Mouse (Mus musculus): ENCODE results near the gene Vmn2r88.
"Not testable (repeated sequence)": the region's sequence is repeated elsewhere in the genome, so short reads cannot be mapped to it uniquely, and the experiment has no call there.

Gene Vmn2r88

DNA sequence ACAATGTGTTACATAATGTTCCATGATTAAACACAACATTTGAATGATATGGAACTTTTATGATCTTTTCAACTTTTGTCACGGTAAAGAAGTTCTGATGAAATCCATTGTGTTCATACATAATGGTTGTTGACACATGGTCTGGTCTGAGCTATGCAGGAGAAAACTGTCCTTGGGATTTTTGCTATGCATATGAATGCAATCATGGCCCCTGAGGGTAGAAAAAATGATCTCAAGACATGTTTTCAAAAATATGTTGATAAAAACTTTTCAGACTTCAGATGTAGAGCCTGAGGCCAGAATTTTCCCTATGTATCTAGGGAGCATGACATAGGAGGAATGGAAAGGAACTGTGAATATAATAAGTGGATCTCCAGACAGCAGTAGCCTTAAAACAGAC, at the start of gene Vmn2r88:
Gene Vmn2r88, plus strand, starts transcription at position 301 of the 400 bp plus-strand sequence.
- no peak for DNase-seq (ENCODE audit: low read depth)

DNA sequence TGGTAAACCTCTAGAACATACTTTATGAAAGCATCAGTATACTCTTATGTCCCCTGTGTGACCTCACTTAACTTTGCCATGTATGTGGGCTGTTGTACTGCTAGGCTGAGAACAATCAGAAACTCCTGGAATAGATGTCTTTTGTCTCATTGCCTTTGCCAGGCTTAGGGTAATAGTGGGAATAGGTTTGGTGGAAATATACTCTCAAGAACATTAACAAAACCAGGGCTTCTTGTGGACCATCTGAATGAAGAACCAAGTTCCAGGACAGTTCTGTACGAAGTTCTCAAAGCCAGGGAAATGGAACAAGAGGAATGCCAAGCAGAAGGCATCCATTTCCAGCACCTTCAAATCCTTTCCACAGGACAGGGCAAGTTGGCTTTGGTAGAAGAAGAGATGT, 49.2 kb upstream of the Vmn2r88 start, which contains the start of gene Gm7247:
Gene Gm7247, plus strand, starts transcription at position 301 of the 400 bp plus-strand sequence.
- no peak for DNase-seq (ENCODE audit: low read depth)

DNA sequence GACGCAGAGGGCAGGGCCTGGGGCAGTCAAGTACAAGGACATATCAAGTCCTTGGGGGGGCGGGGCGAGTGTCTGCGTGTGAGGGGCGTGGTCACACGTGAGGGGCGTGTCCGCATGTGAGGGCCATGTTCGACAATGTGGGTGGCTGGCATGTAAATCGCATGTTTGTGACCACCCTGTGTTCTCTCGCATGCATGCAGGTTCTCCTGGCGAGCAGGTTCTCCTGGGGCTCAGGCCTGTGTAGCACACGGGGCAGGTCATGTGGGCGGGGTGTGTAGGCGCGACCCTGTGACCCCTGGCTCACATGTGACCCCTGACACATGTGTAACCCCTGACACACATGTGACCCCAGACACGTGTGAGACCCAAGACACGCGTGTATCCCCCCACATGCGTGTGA, 27.8 kb upstream of the Vmn2r88 start:
- DNase-seq (ENCODE audit: low read depth), result no peak

DNA sequence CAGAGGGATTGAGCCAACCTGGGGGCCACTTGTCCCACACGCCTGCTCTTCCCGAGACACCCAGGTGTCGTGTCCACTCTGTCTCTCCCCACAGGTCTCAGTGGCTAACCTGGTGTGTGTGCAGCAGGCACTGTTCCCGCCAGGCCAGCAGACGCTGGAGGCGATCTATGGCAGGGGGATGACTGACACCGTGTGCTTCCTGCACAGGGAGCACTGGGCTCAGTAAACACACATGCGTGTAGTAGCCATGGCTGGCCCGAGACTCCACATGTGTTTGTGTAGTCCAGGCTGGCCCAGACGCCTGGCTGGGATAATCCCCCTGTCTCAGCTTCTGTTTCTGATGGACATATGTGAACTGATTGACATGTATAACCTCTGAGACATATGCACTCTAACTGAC, 26.3 kb upstream of the Vmn2r88 start:
- DNase-seq (ENCODE audit: low read depth), result no peak

DNA sequence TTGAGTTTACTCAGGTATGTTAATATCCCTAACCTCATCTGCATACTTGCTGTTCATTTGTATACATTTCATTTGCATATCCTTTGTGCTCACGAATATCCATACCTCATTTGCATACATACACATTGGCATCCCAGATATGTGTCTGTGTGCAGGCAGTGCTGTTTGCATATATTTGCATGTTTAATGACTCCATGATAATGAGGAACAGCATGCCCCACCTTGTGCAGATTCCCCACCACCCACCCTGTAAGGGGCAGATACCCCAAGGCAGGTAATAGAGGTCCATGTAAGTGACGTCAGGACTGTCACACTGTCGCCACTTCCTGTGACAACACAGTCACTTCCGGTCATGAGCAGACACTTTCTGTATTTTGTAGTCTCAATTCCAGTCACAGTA, 24.9 kb upstream of the Vmn2r88 start:
- DNase-seq (ENCODE audit: low read depth), result no peak

DNA sequence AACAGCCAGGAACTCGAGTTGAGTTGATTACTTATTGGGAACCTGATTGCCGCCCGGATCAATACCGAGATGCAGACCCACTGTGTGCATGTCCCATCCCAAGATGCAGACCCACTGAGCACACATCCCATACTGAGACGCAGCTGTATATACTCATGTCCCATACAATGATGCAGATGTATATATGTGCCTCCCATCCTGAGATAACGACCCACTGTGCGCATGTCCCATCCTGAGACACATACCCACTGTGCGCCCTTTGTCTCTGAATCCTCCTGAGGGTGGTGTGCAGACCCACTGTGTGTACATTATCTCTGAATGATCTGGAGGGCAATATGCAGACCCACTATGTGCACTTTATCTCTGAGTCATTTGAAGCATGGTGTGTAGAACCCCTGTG, 22.9 kb upstream of the Vmn2r88 start:
- no peak for DNase-seq (ENCODE audit: low read depth)

DNA sequence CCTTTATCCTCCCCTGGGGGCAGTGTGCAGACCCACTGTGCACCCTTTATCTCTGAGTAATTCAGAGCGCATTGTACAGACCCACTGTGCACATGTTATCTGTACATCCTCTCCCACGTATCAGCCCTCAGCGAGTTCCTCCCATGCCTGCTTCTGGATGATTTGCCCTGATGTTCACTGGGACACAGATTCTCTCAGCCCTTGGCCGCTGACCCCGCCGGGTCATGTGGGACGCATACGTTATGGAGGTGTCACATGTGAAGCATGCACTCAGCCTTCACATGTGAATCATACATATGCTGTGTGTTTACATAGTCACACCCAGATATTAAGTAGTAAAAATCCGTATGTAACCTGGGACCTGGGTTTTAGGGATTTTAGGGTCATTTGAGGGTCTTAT, 22.4 kb upstream of the Vmn2r88 start:
- DNase-seq (ENCODE audit: low read depth), result no peak

DNA sequence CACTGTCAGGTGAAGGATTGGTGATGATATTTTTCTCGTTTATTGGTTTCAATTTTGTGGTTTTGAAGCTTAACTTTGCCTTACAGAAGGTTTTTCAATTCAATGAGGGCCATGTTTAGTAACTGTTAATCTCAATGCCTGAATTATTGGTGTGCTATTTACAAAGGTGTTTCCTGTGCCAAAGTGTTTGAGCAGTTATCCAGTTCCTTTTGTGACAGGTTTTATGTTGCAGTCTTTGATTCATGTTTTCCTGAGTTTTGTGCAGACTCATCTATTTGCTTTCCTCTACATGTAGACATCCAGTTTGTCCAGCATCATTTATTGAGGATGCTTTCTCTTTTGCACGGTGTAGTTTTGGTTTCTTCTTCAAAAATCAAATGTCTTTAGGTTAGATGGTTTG, 13.3 kb downstream of the Vmn2r88 start:
- DNase-seq (ENCODE audit: low read depth), result no peak

DNA sequence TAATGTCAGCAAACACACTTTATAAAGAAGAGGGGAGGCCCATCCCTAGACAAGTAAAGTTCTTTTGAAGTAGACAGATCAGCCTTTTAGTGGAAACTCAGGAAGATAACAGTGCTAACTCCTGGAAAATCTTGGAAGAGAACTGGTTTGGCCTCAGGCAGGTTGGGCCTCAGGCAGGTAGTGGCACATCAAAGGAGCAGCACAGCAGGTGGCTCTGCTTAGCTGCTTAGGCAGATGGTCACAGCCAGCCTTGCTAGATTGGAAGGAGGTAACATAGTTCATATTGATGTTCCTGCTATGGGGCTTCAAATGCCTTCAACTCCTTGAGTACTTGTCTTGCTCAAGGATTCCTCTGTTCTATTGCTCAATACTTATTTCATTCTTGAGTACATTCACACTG, 19.5 kb downstream of the Vmn2r88 start:
- not testable (repeated sequence) for DNase-seq (ENCODE audit: low read depth)

DNA sequence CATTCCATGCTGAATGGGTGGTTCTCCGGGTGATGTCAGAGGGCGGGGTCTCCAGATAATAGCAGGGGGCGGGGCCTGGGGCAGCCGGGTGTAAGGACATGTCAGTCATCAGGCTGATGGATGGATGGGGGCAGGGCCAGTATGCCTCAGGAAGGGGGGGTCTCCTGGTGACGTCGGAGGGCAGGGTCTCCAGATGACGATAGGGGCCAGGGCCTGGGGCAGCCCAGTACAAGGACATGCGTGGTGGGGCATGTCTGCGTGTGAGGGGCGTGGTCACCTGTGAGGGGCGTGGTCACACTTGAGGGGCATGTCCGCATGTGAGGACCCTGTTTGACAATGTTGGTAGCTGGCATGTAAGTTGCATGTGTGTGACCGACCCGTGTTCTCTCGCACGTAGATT, 23.9 kb downstream of the Vmn2r88 start:
- DNase-seq (ENCODE audit: low read depth), result no peak

DNA sequence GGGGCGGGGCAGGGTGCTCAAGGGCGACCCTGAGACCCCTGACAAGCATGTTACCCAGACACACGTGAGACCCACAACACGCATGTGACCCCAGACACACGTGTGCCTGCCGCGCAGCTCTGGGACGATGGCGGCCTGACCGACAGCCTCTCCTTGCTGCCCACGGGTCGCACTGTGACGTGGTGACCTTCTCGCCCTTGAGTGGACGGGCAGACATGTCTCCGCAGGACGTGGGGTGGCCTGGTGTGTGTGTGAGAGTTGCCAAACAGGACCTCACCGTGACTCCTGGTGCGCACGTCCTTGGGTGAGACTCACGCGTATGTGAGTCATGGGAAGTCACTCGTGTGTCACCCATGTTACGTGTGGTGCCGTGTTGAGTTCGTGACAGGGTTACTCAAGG, 24.4 kb downstream of the Vmn2r88 start:
- no peak for DNase-seq (ENCODE audit: low read depth)

DNA sequence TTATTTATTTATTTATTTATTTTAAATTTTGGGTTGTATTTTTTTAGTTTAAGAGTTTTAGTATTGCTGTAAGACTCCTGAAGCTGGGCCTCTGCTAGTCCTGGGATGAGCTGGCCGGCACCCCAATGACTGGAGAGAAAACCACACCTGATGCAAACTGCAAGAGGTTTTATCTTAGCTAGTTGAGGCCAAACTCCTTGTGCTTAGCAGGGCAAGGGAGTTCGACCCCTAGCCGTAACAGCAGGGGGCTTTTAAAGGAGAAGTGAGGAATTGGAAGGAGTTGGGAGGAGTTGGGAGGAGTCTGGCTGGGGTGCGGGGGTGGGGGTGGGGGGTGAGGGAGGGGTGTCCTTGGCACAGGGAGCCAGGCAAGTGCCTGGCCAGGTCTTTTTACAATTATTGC, 28.3 kb downstream of the Vmn2r88 start:
- no peak for DNase-seq (ENCODE audit: low read depth)

DNA sequence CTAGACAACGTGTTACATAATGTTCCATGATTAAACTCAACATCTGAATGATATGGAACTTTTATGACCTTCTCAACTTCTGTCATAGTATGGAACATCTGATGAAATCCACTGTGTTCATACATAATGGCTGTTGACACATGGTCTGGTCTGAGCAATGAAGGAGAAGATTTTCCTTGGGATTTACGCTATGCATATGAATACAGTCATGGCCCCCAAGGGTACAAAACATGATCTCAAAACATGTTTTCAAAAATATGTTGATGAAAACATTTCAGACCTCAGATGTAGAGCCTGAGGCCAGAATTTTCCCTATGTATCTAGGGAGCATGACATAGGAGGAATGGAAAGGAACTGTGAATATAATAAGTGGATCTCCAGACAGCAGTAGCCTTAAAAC, 40.9 kb downstream of the Vmn2r88 start, which contains the start of gene Vmn2r89:
Gene Vmn2r89, plus strand, starts transcription at position 301 of the 400 bp plus-strand sequence.
- not testable (repeated sequence) for DNase-seq (ENCODE audit: low read depth)
